Mouse (Mus musculus) ES-Bruce4 (cell line): ENCODE measurements around the gene Zc3h18.

Experiments used
- CTCF ChIP-seq: IDR thresholded peaks from one replicate; pipeline ENCODE4 v1.8.1; 2011; ENCODE audit warnings: low read depth, low read length
- EP300 ChIP-seq: IDR thresholded peaks from 2 replicates; pipeline ENCODE4 v1.6.1; 2011; ENCODE audit warnings: low read depth, low read length; ENCODE audit not compliant: insufficient read depth
- POLR2A ChIP-seq: IDR thresholded peaks from one replicate; pipeline ENCODE4 v1.8.1; 2011; ENCODE audit warnings: low read length; ENCODE audit not compliant: insufficient read depth

GRCm38 (mm10) chr8:122359111-122359775 is 17.2 kb upstream of the Zc3h18 start:
- TF ChIP-seq POLR2A (no peak), CTCF (no peak), EP300 (no peak)
